Mouse (Mus musculus): ENCODE measurements around the gene Camsap1. TPM values are rescaled to one million over a fixed set of nuclear protein-coding genes. Genes with fewer than 3 reads are reported as not detected.

Camsap1 gene
- total RNA-seq, 2 experiments from 2014 or later = 37.9 to 46.2 TPM

GRCm38 (mm10) chr2:25982426-25983091, 523 bp downstream of the Camsap1 start:
- DNase-seq = peak in 1 of 2 experiments; percentile 25
- intact Hi-C loops (cut with DNase I) = no loop called here

GRCm38 (mm10) chr2:25982052-25982425, 1.0 kb downstream of the Camsap1 start:
- peak; percentile 44 to 54 for DNase-seq
- intact Hi-C loops (cut with DNase I) = no loop called here

GRCm38 (mm10) chr2:25978997-25979396, 4.1 kb downstream of the Camsap1 start:
- intact Hi-C loops (cut with DNase I) = no loop called here
- no peak for DNase-seq

DNA sequence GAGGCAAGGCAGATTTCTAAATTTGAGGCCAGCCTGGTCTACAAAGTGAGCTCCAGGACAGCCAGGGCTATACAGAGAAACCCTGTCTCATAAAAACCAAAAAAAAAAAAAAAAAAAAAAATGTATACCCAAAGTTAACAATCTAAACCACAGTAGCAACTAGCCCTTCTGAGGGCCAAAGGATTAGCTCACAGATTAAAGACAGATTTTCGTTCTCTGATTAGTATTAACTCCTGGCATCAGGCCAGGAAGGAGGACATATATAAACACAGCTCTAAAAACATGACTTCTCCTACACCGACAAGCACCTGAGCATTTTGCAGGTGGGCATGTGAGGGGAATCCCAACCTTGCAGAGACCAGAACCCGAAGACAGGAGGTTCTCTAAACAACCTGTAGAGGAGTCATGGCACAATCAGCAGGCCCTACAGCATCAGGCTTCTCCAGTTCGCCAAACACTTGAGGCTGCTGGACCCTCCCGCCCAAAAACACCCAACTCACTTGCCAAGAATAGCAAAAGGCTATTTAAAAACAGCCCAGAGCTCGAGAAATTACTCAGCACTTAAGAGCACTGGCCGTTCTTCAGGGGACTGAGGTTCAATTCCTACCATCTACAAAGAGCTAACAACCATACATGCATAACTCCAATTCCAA, 5.4 kb downstream of the Camsap1 start:
- intact Hi-C loops (cut with DNase I) = no loop called here
- peak; percentile 18 to 23 for DNase-seq

- no peak for DNase-seq
- intact Hi-C loops (cut with DNase I) = no loop called here
These were observed 7.8 kb downstream of the Camsap1 start for GRCm38 (mm10) chr2:25975141-25975770.

- peak; percentile 55 to 58 for DNase-seq
- intact Hi-C loops (cut with DNase I) = no loop called here
These were observed 12.7 kb downstream of the Camsap1 start for GRCm38 (mm10) chr2:25970426-25970825.

- peak in 1 of 2 experiments; percentile 28 for DNase-seq
- intact Hi-C loops (cut with DNase I) = no loop called here
These were observed 13.8 kb downstream of the Camsap1 start for GRCm38 (mm10) chr2:25969319-25969718.

DNA sequence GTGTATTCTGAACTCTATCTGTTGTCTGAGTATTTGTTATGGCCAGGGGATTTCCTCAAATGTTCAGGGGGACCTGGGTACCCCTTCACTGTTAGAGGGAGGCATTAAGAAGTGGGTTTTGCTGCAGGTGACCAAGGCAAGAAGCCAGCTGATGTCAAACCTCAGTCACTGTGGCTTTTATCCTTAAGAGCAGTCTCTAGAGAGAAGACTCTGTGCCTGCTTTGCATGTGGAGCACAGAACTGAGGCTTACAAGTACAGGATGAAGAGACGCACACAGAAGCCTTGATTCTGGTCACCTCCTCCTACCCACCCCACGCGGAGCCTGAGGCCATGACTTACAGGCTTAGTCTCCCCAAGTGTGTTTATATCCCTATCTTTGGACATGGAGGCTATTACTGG, 33.8 kb downstream of the Camsap1 start:
- intact Hi-C loops (cut with DNase I) = no loop called here
- DNase-seq = no peak

- intact Hi-C loops (cut with DNase I) = no loop called here
These were observed 35.1 kb downstream of the Camsap1 start for GRCm38 (mm10) chr2:25947950-25948349.

DNA sequence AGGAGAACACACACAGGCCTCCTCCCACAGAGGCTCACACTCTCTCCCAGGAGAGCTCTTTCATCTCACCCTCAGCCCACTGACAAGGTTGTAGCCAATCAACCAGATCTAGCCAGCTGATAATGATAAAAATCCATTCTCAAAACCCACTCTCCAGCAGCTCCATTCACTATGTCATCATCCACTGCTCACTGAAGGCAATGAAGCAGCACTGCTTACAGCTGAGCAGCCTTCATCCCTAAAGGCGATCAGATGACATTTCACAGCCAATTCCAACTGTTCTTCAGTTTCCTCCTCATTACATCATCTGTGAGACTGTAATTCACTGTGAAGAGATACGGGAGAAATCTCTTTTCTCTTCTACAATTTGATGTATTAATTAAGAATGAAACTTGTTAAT, 39.3 kb downstream of the Camsap1 start:
- DNase-seq = no peak
- intact Hi-C loops (cut with DNase I) = no loop called here

More at GRCm38 (mm10) chr2:25947950-25948349, 35.1 kb downstream of the Camsap1 start:
- no peak for DNase-seq

DNA sequence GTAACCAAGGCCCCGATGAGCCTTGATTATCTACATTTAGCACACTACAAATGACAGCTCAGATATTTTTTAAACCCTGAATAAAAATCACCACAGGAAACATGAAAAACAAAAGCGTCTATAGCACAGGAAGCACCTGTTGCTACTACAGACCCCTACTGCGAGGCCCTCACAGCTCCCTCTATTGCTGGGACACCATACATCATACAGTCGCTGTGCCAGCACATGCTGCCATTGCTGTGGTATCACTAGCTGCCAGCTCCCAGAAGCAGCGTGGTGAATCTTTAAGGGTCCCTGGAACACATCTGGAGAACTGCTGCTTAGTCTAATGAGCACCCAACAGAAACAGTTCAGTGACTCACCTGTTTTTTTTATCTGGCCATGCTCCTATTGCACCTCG, 42.6 kb downstream of the Camsap1 start:
- no peak for DNase-seq
- intact Hi-C loops (cut with DNase I) = no loop called here

DNA sequence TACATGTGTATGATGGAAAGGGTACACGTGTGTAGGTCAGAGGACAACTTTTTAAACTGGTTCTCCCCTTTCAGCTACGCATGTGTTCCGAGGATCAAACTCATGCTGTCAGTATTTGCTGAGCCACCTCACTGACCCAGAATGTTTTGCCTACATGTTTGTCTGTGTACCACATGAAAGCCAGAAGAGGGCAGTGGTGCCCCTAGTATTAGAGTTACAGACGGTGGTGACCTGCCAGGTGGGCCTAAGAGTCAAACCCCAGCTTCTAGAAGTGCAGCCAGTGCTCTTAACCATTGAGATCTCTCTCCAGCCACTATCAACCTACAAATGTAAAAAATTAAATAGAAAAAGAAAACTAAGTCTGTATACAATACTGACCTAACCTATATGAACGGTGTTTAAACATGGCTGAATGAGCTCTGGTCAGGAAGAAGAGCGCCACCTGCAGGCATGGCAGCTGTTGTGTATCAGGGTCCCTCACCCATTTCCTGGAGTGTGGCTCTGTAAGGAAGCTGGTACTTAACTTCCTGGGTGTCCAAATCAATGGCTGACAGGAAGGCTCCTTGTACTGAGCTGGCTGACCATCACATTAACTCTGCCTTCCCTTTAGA, 51.7 kb downstream of the Camsap1 start:
- DNase-seq = peak in 1 of 2 experiments; percentile 23
- intact Hi-C loops (cut with DNase I) = loop anchor here (5.0 kb wide), 2 partner anchors 94 to 211 kb away; no protein-coding TSS in a partner anchor

GRCm38 (mm10) chr2:25927821-25928220, 55.3 kb downstream of the Camsap1 start:
- intact Hi-C loops (cut with DNase I) = no loop called here
- DNase-seq = no peak

- intact Hi-C loops (cut with DNase I) = no loop called here
- DNase-seq = no peak
These were observed 58.1 kb downstream of the Camsap1 start for GRCm38 (mm10) chr2:25924934-25925333.

DNA sequence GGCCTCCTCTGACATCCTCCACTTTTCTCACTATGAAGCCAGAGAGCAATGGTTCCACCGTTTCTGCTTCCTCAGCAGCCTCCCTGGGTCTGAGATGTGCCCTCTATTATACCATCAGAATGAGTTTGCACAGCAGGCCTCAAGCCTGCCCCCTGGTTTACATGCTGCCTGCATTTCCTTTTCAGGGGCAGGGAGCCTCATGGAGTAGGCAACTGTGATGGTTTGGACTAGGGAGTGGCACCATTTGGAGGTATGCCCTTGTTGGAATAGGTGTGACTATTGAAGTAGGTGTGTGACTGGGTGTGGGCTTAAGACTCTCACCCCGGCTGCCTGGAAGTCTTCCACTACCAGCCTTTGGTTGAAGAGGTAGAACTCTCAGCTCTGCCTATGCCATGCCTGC, 59.3 kb downstream of the Camsap1 start:
- DNase-seq = no peak
- intact Hi-C loops (cut with DNase I) = no loop called here

DNA sequence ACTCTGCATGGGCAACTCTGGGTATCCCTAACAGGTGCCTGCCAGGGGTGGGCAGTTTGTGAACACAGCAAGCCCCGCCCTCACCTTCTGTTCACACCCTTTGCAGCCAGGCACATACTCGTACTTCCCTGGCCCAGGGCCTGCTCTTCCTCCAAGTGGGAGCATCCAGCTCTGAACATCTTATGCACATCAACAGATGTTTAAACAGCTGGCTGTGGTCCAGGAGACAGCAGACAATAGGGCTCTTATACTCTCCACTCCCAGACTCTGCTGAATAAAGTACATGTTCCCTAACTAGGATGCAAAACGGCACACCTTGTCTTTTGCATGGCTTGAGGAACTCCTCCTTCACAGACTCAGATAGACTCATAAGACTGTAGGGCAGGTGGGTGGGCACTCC, 63.1 kb downstream of the Camsap1 start:
- no peak for DNase-seq
- intact Hi-C loops (cut with DNase I) = no loop called here

DNA sequence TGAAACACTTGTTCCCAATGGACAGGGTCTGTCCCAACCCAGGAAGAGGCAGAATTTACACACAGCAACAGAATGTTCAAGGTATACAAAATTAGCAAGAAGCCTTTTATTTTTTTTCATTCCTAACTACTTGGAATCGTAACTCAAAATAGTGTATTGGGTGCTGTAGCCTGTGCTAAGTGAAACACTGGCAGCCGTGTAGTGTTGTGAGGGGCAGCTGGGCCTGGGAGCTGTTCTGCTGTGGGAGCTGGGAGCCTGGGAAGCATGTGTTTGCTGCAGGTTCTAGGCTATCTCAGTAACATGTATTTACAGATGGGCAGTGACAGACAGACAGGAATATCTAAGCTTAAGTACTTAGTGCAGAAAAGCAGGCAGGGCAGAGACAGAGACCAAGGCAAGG, 64.7 kb downstream of the Camsap1 start:
- intact Hi-C loops (cut with DNase I) = no loop called here
- no peak for DNase-seq

- DNase-seq = no peak
- intact Hi-C loops (cut with DNase I) = no loop called here
These were observed 68.3 kb downstream of the Camsap1 start for GRCm38 (mm10) chr2:25914821-25915220.

- intact Hi-C loops (cut with DNase I) = no loop called here
- DNase-seq = no peak
These were observed 68.9 kb downstream of the Camsap1 start for GRCm38 (mm10) chr2:25914201-25914600.

DNA sequence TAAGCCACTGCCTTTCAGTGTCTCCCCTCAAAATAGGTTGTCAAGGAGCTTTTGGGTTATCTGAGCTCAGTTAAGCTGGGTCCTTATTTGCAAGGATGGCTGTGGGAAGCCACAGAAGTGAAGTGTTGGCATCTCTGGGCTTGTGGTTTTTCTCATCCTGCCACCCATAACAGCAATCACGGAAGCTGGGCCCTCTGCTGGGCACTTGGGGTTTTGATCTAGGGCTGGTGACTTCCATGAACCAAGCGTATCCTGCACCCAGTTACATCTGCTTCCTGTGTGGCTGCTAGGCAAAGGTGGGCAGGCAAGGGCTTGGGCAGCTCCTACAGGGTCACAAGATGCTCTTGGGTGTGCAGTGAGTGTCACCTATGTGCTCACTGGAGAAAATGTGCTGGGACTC, 69.8 kb downstream of the Camsap1 start:
- intact Hi-C loops (cut with DNase I) = no loop called here
- no peak for DNase-seq

- intact Hi-C loops (cut with DNase I) = no loop called here
- DNase-seq = no peak
These were observed 73.2 kb downstream of the Camsap1 start for GRCm38 (mm10) chr2:25909872-25910271.

Data from heart, postnatal 36 days (tissue).